In genomic region chr2:18037491-18037890, GRCm38 (mm10) we compare ENCODE assay signal across 12 mouse cellular contexts. TPM values are rescaled to one million over a fixed set of nuclear protein-coding genes. Genes with fewer than 3 reads are reported as not detected.
A peak's percentile ranks its signal among the peaks of the same experiment; 100 is the strongest.
DNase-seq lines count a peak whose midpoint lies in the region; ATAC-seq and TF ChIP-seq lines count a peak whose summit lies in the region.
"Had no signal": no experiment of that assay in that cellular context is flagged by ENCODE, and none has a peak within 500 bp of the region (broad histone marks: within the 10 kb centered on the region; RNA-seq: fewer than 3 reads in every experiment).

TSS of gene A930004D18Rik (minus strand) at chr2:18037737.

- H3K4me3 ChIP-seq in hindbrain, embryonic 11.5 days (ENCODE audit: low read depth, low read length): peak within 1 kb of the TSS; percentile 93; the same call in 1 of the 2 replicates
- H3K4me3 ChIP-seq in hindbrain, embryonic 16.5 days (ENCODE audit: low read length): no peak within 1 kb of the TSS
- no peak within 1 kb of the TSS for H3K4me3 ChIP-seq in hindbrain, embryonic 15.5 days
- no peak within 1 kb of the TSS for H3K4me3 ChIP-seq in stomach, embryonic 16.5 days (replicated peaks; ENCODE audit: low read length)
- H3K4me3 ChIP-seq in liver, postnatal 0 days (ENCODE audit: low read depth, low read length): no peak within 1 kb of the TSS

- H3K9me3 ChIP-seq in hindbrain, embryonic 11.5 days (ENCODE audit: control insufficient read depth, low read length): no peaks in the 10 kb centered on the region
- H3K9me3 ChIP-seq in hindbrain, embryonic 16.5 days (ENCODE audit: control insufficient read depth, low read length): no peaks in the 10 kb centered on the region
- no peaks in the 10 kb centered on the region for H3K9me3 ChIP-seq in hindbrain, embryonic 15.5 days
- H3K9me3 ChIP-seq in stomach, embryonic 16.5 days (replicated peaks; ENCODE audit: control insufficient read depth, low read length): no peaks in the 10 kb centered on the region
- H3K9me3 ChIP-seq in liver, postnatal 0 days (ENCODE audit: low read length): no peaks in the 10 kb centered on the region

- H3K27ac ChIP-seq in hindbrain, embryonic 11.5 days (ENCODE audit: low read depth, low read length): no peak within 1 kb of the TSS
- no peak within 1 kb of the TSS for H3K27ac ChIP-seq in hindbrain, embryonic 16.5 days (ENCODE audit: low read depth, low read length)
- no peak within 1 kb of the TSS for H3K27ac ChIP-seq in hindbrain, embryonic 15.5 days (replicated peaks)
- no peak within 1 kb of the TSS for H3K27ac ChIP-seq in stomach, embryonic 16.5 days (ENCODE audit: low read length)
- no peak within 1 kb of the TSS for H3K27ac ChIP-seq in liver, postnatal 0 days (ENCODE audit: low read depth)

- no peaks in the 10 kb centered on the region for H3K27me3 ChIP-seq in hindbrain, embryonic 11.5 days (ENCODE audit: control insufficient read depth, insufficient read depth, low read length)
- H3K27me3 ChIP-seq in hindbrain, embryonic 16.5 days (replicated peaks; ENCODE audit: control insufficient read depth, insufficient read depth, low read length): no peaks in the 10 kb centered on the region
- H3K27me3 ChIP-seq in hindbrain, embryonic 15.5 days: no peaks in the 10 kb centered on the region
- H3K27me3 ChIP-seq in stomach, embryonic 16.5 days (ENCODE audit: control insufficient read depth, insufficient read depth, low read length): no peaks in the 10 kb centered on the region
- peaks cover 24% of the 10 kb centered on the region for H3K27me3 ChIP-seq in liver, postnatal 0 days (ENCODE audit: insufficient read depth, low read length)

- H3K36me3 ChIP-seq in hindbrain, embryonic 11.5 days (ENCODE audit: control insufficient read depth, insufficient read depth, low read length): no peaks in the 10 kb centered on the region
- H3K36me3 ChIP-seq in hindbrain, embryonic 16.5 days (ENCODE audit: control insufficient read depth, insufficient read depth, low read length): no peaks in the 10 kb centered on the region
- H3K36me3 ChIP-seq in hindbrain, embryonic 15.5 days: no peaks in the 10 kb centered on the region
- no peaks in the 10 kb centered on the region for H3K36me3 ChIP-seq in stomach, embryonic 16.5 days (ENCODE audit: control insufficient read depth, insufficient read depth, low read length)
- H3K36me3 ChIP-seq in liver, postnatal 0 days (replicated peaks; ENCODE audit: insufficient read depth, low read length): no peaks in the 10 kb centered on the region

- DNase-seq in hindbrain, embryonic 11.5 days (ENCODE audit: low spot score): no peak
- peak; percentile 76 for DNase-seq in retina, adult 2 months (ENCODE audit: low read depth, low spot score)
- DNase-seq in retina, embryonic 14.5 days (ENCODE audit: low spot score): no peak
- no peak for DNase-seq in liver, postnatal 0 days
- no peak for DNase-seq in layer of hippocampus, postnatal 10 days (ENCODE audit: low spot score in 2 of 2)
- DNase-seq: adrenal gland, postnatal 25 days; cerebellum, adult 2 months; lung, postnatal 10 days; right cerebral cortex, postnatal 25 days had no signal

- 74% methylated on average over 2 of the region's 2 CpGs for WGBS in hindbrain, embryonic 11.5 days
- WGBS in hindbrain, embryonic 16.5 days: 83% methylated on average over 2 of the region's 2 CpGs
- 69% methylated on average over 2 of the region's 2 CpGs for WGBS in hindbrain, embryonic 15.5 days
- 73% methylated on average over 2 of the region's 2 CpGs for WGBS in stomach, embryonic 16.5 days
- 33% methylated on average over 2 of the region's 2 CpGs for WGBS in liver, postnatal 0 days (ENCODE audit: insufficient replicate concordance)

- H3K4me2 ChIP-seq in hindbrain, embryonic 11.5 days (replicated peaks; ENCODE audit: low read depth, low read length): 0 out of 2 replicates have a peak within 1 kb of the TSS, but pooled peaks have one; percentile 82
- no peak within 1 kb of the TSS for H3K4me2 ChIP-seq in hindbrain, embryonic 16.5 days (ENCODE audit: low read length)
- no peak within 1 kb of the TSS for H3K4me2 ChIP-seq in hindbrain, embryonic 15.5 days
- no peak within 1 kb of the TSS for H3K4me2 ChIP-seq in stomach, embryonic 16.5 days (ENCODE audit: low read depth, low read length)
- H3K4me2 ChIP-seq in liver, postnatal 0 days (ENCODE audit: low read depth, low read length): no peak within 1 kb of the TSS

- ATAC-seq in hindbrain, embryonic 11.5 days (ENCODE audit: low FRiP score): no peak
- ATAC-seq in hindbrain, embryonic 16.5 days: no peak
- ATAC-seq in hindbrain, embryonic 15.5 days (ENCODE audit: low FRiP score, low read depth): no peak
- no peak for ATAC-seq in stomach, embryonic 16.5 days (ENCODE audit: insufficient read depth, low FRiP score)
- ATAC-seq in liver, postnatal 0 days: no peak

- peaks cover 23% of the 10 kb centered on the region for H3K4me1 ChIP-seq in hindbrain, embryonic 11.5 days (replicated peaks; ENCODE audit: control insufficient read depth, insufficient read depth, low read length)
- H3K4me1 ChIP-seq in hindbrain, embryonic 16.5 days (ENCODE audit: control insufficient read depth, insufficient read depth, low read depth, low read length): peaks cover 33% of the 10 kb centered on the region
- H3K4me1 ChIP-seq in hindbrain, embryonic 15.5 days (replicated peaks): peaks cover 50% of the 10 kb centered on the region
- H3K4me1 ChIP-seq in stomach, embryonic 16.5 days (ENCODE audit: control insufficient read depth, insufficient read depth, low read length): peaks cover 21% of the 10 kb centered on the region
- H3K4me1 ChIP-seq in liver, postnatal 0 days (ENCODE audit: insufficient read depth): peaks cover 12% of the 10 kb centered on the region

- TF ChIP-seq EP300 in liver, postnatal 0 days (IDR thresholded peaks at IDR 0.05; ENCODE audit: low read depth): no peak

- peak within 1 kb of the TSS; percentile 75; the same call in 1 of the 2 replicates for H3K9ac ChIP-seq in hindbrain, embryonic 11.5 days (ENCODE audit: low read depth, low read length)
- no peak within 1 kb of the TSS for H3K9ac ChIP-seq in hindbrain, embryonic 16.5 days (ENCODE audit: low read depth, low read length)
- no peak within 1 kb of the TSS for H3K9ac ChIP-seq in hindbrain, embryonic 15.5 days
- no peak within 1 kb of the TSS for H3K9ac ChIP-seq in stomach, embryonic 16.5 days (ENCODE audit: low read length)
- H3K9ac ChIP-seq in liver, postnatal 0 days (replicated peaks): no peak within 1 kb of the TSS

- TF ChIP-seq CTCF in liver, postnatal 0 days (IDR thresholded peaks at IDR 0.05; ENCODE audit: low read depth): no peak

RNA-seq across cellular contexts. Expression of gene A930004D18Rik, which starts in this region (rescaled TPM):
- 8.5 and 10.7 TPM in 2 replicates for polyA plus RNA-seq in hindbrain, embryonic 11.5 days (2014; fragmentation: Nextera tagmentation; extraction: Ambion mirVana)
- 6.1 and 8.2 TPM in 2 replicates for polyA plus RNA-seq in hindbrain, embryonic 16.5 days (2015; fragmentation: Nextera tagmentation; extraction: Ambion mirVana)
- polyA plus RNA-seq in hindbrain, embryonic 15.5 days (2015; fragmentation: Nextera tagmentation; extraction: Ambion mirVana): 10.8 and 11.1 TPM in 2 replicates
- 10.5 and 11.1 TPM in 2 replicates for polyA plus RNA-seq in stomach, embryonic 16.5 days (2015; fragmentation: Nextera tagmentation; extraction: Ambion mirVana)
- 0.76 and 0.99 TPM in 2 replicates for polyA plus RNA-seq in liver, postnatal 0 days (2015; fragmentation: Nextera tagmentation; extraction: Ambion mirVana)
- 1 to 10 TPM; 3.3 to 3.8 TPM for total RNA-seq in layer of hippocampus, postnatal 10 days (2021)
